In the genomic region with DNA sequence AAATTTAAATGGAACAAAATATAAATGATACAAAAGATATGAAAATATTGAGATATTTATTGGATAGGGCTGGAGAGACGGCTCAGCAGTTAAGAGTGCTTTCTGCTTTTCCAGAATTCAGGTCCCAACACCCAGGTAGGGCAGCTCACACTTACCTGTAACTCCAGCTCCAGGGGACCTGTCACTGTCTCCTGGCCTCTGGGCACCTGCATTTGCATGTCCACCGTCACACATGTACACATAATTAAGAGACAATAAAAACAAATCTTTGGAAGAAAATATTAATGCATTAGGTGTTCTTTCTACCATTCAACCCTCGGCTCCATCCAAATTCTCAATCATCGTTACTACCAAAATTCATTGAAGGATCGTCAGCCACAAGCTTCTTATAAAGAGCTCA, we compare ENCODE assay signal across 19 mouse cellular contexts. TPM values are rescaled to one million over a fixed set of nuclear protein-coding genes. Genes with fewer than 3 reads are reported as not detected.
A peak's percentile ranks its signal among the peaks of the same experiment; 100 is the strongest.
DNase-seq lines count a peak whose midpoint lies in the region; ATAC-seq and TF ChIP-seq lines count a peak whose summit lies in the region.
"Had no signal": no experiment of that assay in that cellular context is flagged by ENCODE, and none has a peak within 500 bp of the region (broad histone marks: within the 10 kb centered on the region; RNA-seq: fewer than 3 reads in every experiment).

No protein-coding gene starts in this region.

- no peak overlapping the region for H3K4me2 ChIP-seq in heart, embryonic 12.5 days
- H3K4me2 ChIP-seq: forebrain, embryonic 13.5 days; hindbrain, embryonic 13.5 days; intestine, embryonic 15.5 days had no signal

- TF ChIP-seq CTCF in layer of hippocampus, adult 2 months (conservative IDR thresholded peaks at IDR 0.05), result no peak

- H3K9me3 ChIP-seq in heart, embryonic 12.5 days (replicated peaks), result no peaks in the 10 kb centered on the region
- H3K9me3 ChIP-seq: forebrain, embryonic 10.5 days; forebrain, embryonic 13.5 days; G1E; hindbrain, embryonic 10.5 days; hindbrain, embryonic 13.5 days; intestine, embryonic 15.5 days had no signal

- H3K4me1 ChIP-seq in heart, embryonic 12.5 days (replicated peaks), result no peaks in the 10 kb centered on the region
- H3K4me1 ChIP-seq: forebrain, embryonic 10.5 days; forebrain, embryonic 13.5 days; hindbrain, embryonic 10.5 days; hindbrain, embryonic 13.5 days; intestine, embryonic 15.5 days had no signal

- no peaks in the 10 kb centered on the region for H3K27me3 ChIP-seq in heart, embryonic 12.5 days (replicated peaks)
- H3K27me3 ChIP-seq: CH12.LX; forebrain, embryonic 13.5 days; hindbrain, embryonic 13.5 days; intestine, embryonic 15.5 days had no signal

- peak; percentile 46 for DNase-seq in cerebellum, adult 9-10 months
- no peak for DNase-seq in cerebellum, adult 8-10 months
- peak; percentile 56 for DNase-seq in heart, adult 11 months
- DNase-seq in layer of hippocampus, adult 2 months (ENCODE audit: low spot score in 2 of 2), result no peak
- no peak for DNase-seq in layer of hippocampus, adult 18-20 months (ENCODE audit: low spot score in 2 of 2)
- DNase-seq: B cell, adult 2 months; kidney, adult 11 months; kidney, adult 8-10 months had no signal

- no peak overlapping the region for H3K27ac ChIP-seq in heart, embryonic 12.5 days (ENCODE audit: poor library complexity, severe bottlenecking)
- peak overlapping the region; percentile 86 for H3K27ac ChIP-seq in layer of hippocampus, adult 2 months
- H3K27ac ChIP-seq: forebrain, embryonic 10.5 days; forebrain, embryonic 13.5 days; hindbrain, embryonic 10.5 days; hindbrain, embryonic 13.5 days; intestine, embryonic 15.5 days had no signal

- H3K4me3 ChIP-seq in heart, embryonic 12.5 days, result no peak overlapping the region
- no peak overlapping the region for H3K4me3 ChIP-seq in layer of hippocampus, adult 2 months
- H3K4me3 ChIP-seq: forebrain, embryonic 10.5 days; forebrain, embryonic 13.5 days; hindbrain, embryonic 10.5 days; hindbrain, embryonic 13.5 days; intestine, embryonic 15.5 days had no signal

- no peak overlapping the region for H3K9ac ChIP-seq in heart, embryonic 12.5 days
- H3K9ac ChIP-seq: forebrain, embryonic 13.5 days; hindbrain, embryonic 13.5 days; intestine, embryonic 15.5 days had no signal

- ATAC-seq in heart, embryonic 12.5 days (ENCODE audit: insufficient number of reproducible peaks, low FRiP score), result no peak
- ATAC-seq: forebrain, embryonic 13.5 days; forebrain, embryonic 16.5 days; hindbrain, embryonic 16.5 days; intestine, embryonic 15.5 days; Patski had no signal

- H3K36me3 ChIP-seq in heart, embryonic 12.5 days, result peaks cover 14% of the 10 kb centered on the region; the same call in 1 of the 2 replicates
- H3K36me3 ChIP-seq: G1E had no signal

- WGBS in heart, embryonic 12.5 days, result 84% methylated on average over 5 of the region's 5 CpGs

RNA-seq across cellular contexts. Expression of a gene that starts 13.2 kb away (rescaled TPM):
- polyA plus RNA-seq in heart, embryonic 12.5 days (2016; fragmentation: Nextera tagmentation; extraction: Ambion mirVana), result 60.0 and 63.7 TPM in 2 replicates
- total RNA-seq in layer of hippocampus, adult 2 months (2021), result 10 to 100 TPM; 44.9 to 47.2 TPM
- total RNA-seq in layer of hippocampus, adult 18-20 months (2021), result 10 to 100 TPM; 37.4 to 44.4 TPM

RNA-seq across cellular contexts. Expression of a gene that starts 33.8 kb away (rescaled TPM):
- polyA plus RNA-seq in heart, embryonic 12.5 days (2016; fragmentation: Nextera tagmentation; extraction: Ambion mirVana), result 66.2 and 68.1 TPM in 2 replicates
- total RNA-seq in layer of hippocampus, adult 2 months (2021), result 10 to 100 TPM; 52.8 to 54.0 TPM
- total RNA-seq in layer of hippocampus, adult 18-20 months (2021), result 10 to 100 TPM; 49.2 TPM
- polyA plus RNA-seq: G1E had no signal

Comparison
In these comparisons a context has a peak if more than half of its experiments do, and no peak if none do; other contexts are left out.
1. DNase-seq: peak in cerebellum, adult 9-10 months (single experiment) and heart, adult 11 months (single experiment); none in cerebellum, adult 8-10 months (single experiment), layer of hippocampus, adult 2 months (0 of 2) and layer of hippocampus, adult 18-20 months (0 of 2).